Mouse (Mus musculus) midbrain, embryonic 13.5 days (tissue): Measurements from ENCODE around the gene Tmem30b. TPM values are rescaled to one million over a fixed set of nuclear protein-coding genes. Genes with fewer than 3 reads are reported as not detected.
"Not testable (repeated sequence)": the region's sequence is repeated elsewhere in the genome, so short reads cannot be mapped to it uniquely, and the experiment has no call there.

Source experiments
- ATAC-seq: fragments of 200-750 bp; cut with Nextera tagmentation; 2 replicates; pipeline ENCODE4 v1.8.0; 2017; ENCODE audit warnings: mild to moderate bottlenecking, moderate TSS enrichment, moderate library complexity
- H3K27ac ChIP-seq: fragments of 300-500 bp; sonication (generic); 2 replicates; pipeline ENCODE4 v1.5.1; 2015; ENCODE audit warnings: inconsistent platforms, mild to moderate bottlenecking, moderate library complexity
- H3K27me3 ChIP-seq: fragments of 300-500 bp; sonication (generic); 2 replicates; pipeline ENCODE4 v1.6.1; 2015; ENCODE audit warnings: mild to moderate bottlenecking, inconsistent platforms
- H3K36me3 ChIP-seq: fragments of 300-500 bp; sonication (generic); 2 replicates; pipeline ENCODE4 v1.6.1; 2015; ENCODE audit warnings: mild to moderate bottlenecking, inconsistent platforms
- H3K4me1 ChIP-seq: fragments of 300-500 bp; sonication (generic); replicated peaks from 2 replicates; pipeline ENCODE4 v1.6.1; 2015; ENCODE audit warnings: inconsistent platforms
- H3K4me2 ChIP-seq: fragments of 300-500 bp; sonication (generic); replicated peaks from 2 replicates; pipeline ENCODE4 v1.6.1; 2015; ENCODE audit warnings: moderate library complexity, mild to moderate bottlenecking, inconsistent platforms
- H3K4me3 ChIP-seq: fragments of 300-500 bp; sonication (generic); replicated peaks from 2 replicates; pipeline ENCODE4 v1.5.1; 2015; ENCODE audit warnings: mild to moderate bottlenecking, inconsistent platforms
- H3K9ac ChIP-seq: fragments of 300-500 bp; sonication (generic); replicated peaks from 2 replicates; pipeline ENCODE4 v1.6.1; 2015; ENCODE audit warnings: mild to moderate bottlenecking, inconsistent platforms
- H3K9me3 ChIP-seq: fragments of 300-500 bp; sonication (generic); 2 replicates; pipeline ENCODE4 v1.6.1; 2016; ENCODE audit warnings: mild to moderate bottlenecking, inconsistent platforms
- WGBS: fragments of 180-500 bp; shearing (Covaris S2); methylation state at CpG from one replicate; pipeline ENCODE4 v1.1.7; 2015; 5-methylcytosine and 5-hydroxymethylcytosine counted together
- polyA plus RNA-seq: library from polyadenylated mRNA; unstranded; fragments of >200 nt; fragmentation: Nextera tagmentation; extraction: Ambion mirVana; gene quantifications from 2 replicates; pipeline ENCODE4 v1.2.1, GENCODE M21; 2015

The Tmem30b gene
- polyA plus RNA-seq, 1 experiment from 2014 or later: 0.05 TPM

DNA sequence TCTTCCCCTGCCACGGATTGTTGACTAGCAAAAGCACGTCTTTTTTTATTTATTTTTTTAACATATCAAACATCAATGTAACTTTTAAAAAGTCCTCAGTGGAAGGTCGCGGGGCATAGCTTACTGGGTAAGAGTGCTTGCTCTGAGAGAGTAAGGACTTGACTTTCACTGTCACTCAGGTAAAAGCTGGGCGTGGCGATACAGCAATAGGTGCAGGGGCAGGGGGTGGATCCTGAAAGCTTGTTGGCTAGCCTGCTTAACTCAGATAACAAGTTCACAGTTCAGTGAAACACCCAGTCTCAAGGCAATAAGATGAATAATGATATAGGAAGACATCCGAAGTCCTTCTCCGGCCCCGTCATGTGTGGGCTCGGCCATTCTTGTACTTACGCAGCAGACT lies 16.6 kb downstream of the Tmem30b start:
- Histone ChIP-seq H3K4me2 (no peak overlapping the region), H3K27ac (no peak overlapping the region), H3K9ac (no peak overlapping the region), H3K9me3 (no peaks in the 10 kb centered on the region), H3K27me3 (no peaks in the 10 kb centered on the region), H3K36me3 (no peaks in the 10 kb centered on the region), H3K4me3 (no peak overlapping the region), H3K4me1 (no peaks in the 10 kb centered on the region)
- no peak for ATAC-seq
- 90% methylated on average over 11 of the region's 11 CpGs for WGBS

- 52% methylated on average over 9 of the region's 9 CpGs for WGBS
- Histone ChIP-seq H3K36me3 (no peaks in the 10 kb centered on the region), H3K4me1 (no peaks in the 10 kb centered on the region), H3K9ac (no peak overlapping the region), H3K4me3 (no peak overlapping the region), H3K27me3 (no peaks in the 10 kb centered on the region), H3K4me2 (no peak overlapping the region), H3K9me3 (no peaks in the 10 kb centered on the region), H3K27ac (no peak overlapping the region)
- no peak for ATAC-seq
Observed at GRCm38 (mm10) chr12:73529131-73529530, 17.1 kb downstream of the Tmem30b start.

DNA sequence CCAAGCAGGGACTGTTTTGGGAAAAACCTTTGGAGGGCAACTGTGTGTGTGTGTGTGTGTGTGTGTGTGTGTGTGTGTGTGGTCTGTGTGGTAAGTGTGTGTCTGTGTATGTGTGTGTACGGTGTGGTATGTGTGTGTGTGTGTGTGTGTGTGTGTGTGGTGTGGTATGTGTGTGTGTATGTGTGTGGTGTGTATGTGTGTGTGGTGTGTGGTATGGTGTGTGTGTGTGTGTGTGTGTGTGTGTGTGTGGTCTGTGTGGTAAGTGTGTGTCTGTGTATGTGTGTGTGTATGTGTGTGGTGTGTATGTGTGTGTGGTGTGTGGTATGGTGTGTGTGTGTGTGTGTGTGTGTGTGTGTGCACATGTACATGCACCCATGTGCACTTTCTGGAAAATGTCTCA lies 18.1 kb downstream of the Tmem30b start:
- not testable (repeated sequence) for H3K4me1 ChIP-seq, H3K27ac ChIP-seq, H3K9ac ChIP-seq, H3K9me3 ChIP-seq, H3K4me2 ChIP-seq, H3K27me3 ChIP-seq, H3K4me3 ChIP-seq, H3K36me3 ChIP-seq
- WGBS: 78% methylated on average over 1 of the region's 1 CpGs
- ATAC-seq: 0 out of 2 replicates have a peak, but pooled peaks have one; percentile 40

DNA sequence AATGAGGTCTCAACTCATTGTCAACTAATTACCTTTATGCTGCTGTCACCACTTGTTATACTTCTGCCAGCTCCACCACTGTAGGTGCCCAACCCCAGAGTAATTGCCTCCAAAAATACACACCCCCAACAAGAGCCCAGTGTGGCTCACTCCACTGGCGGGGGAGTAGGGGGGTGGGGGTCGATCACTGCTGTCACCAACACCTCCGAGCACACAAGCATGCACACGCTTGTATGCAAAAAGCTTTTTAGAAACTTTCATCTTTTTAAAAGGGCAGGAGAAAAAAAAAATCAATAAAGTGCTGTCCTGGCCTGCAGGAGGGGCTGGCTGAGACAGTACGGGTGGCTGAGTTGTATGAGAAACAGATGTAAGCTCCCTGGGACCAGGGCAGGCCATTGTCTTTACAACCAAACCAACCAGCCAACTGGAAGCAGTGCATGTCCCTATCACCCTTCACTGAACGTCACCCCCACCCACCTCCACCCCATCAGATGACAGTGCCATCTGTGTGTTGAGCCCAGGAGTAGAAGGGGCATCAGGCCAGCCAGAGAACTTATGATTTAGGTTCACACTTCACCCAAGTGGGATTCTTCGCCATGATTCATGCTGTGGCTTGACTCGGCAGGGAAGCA lies 20.8 kb downstream of the Tmem30b start:
- no peaks in the 10 kb centered on the region for H3K36me3 ChIP-seq
- ATAC-seq: no peak
- no peak overlapping the region for H3K4me2 ChIP-seq
- no peaks in the 10 kb centered on the region for H3K27me3 ChIP-seq
- H3K4me1 ChIP-seq: no peaks in the 10 kb centered on the region
- 74% methylated on average over 8 of the region's 8 CpGs for WGBS
- H3K27ac ChIP-seq: no peak overlapping the region
- H3K4me3 ChIP-seq: no peak overlapping the region
- H3K9ac ChIP-seq: no peak overlapping the region
- H3K9me3 ChIP-seq: no peaks in the 10 kb centered on the region

GRCm38 (mm10) chr12:73523066-73523465 lies 23.1 kb downstream of the Tmem30b start:
- Histone ChIP-seq H3K27me3 (0 out of 2 replicates have a peak, but pooled peaks cover 5% of the 10 kb centered on the region), H3K36me3 (no peaks in the 10 kb centered on the region), H3K9ac (no peak overlapping the region), H3K4me2 (no peak overlapping the region), H3K4me3 (no peak overlapping the region), H3K9me3 (no peaks in the 10 kb centered on the region), H3K27ac (no peak overlapping the region), H3K4me1 (no peaks in the 10 kb centered on the region)
- 90% methylated on average over 12 of the region's 12 CpGs for WGBS
- no peak for ATAC-seq

- H3K27me3 ChIP-seq: 0 out of 2 replicates have a peak, but pooled peaks cover 5% of the 10 kb centered on the region
- no peak overlapping the region for H3K27ac ChIP-seq
- H3K4me2 ChIP-seq: no peak overlapping the region
- H3K9ac ChIP-seq: no peak overlapping the region
- no peak for ATAC-seq
- WGBS: 43% methylated on average over 3 of the region's 3 CpGs
- H3K9me3 ChIP-seq: no peaks in the 10 kb centered on the region
- no peaks in the 10 kb centered on the region for H3K4me1 ChIP-seq
- no peaks in the 10 kb centered on the region for H3K36me3 ChIP-seq
- no peak overlapping the region for H3K4me3 ChIP-seq
Observed at GRCm38 (mm10) chr12:73521944-73522343, 24.2 kb downstream of the Tmem30b start.

- Histone ChIP-seq H3K4me2 (no peak overlapping the region), H3K9me3 (no peaks in the 10 kb centered on the region), H3K27me3 (0 out of 2 replicates have a peak, but pooled peaks cover 5% of the 10 kb centered on the region), H3K36me3 (no peaks in the 10 kb centered on the region), H3K27ac (no peak overlapping the region), H3K4me3 (no peak overlapping the region), H3K4me1 (no peaks in the 10 kb centered on the region), H3K9ac (no peak overlapping the region)
- 59% methylated on average over 15 of the region's 15 CpGs for WGBS
- no peak for ATAC-seq
Observed at GRCm38 (mm10) chr12:73521238-73521841, 24.9 kb downstream of the Tmem30b start.

GRCm38 (mm10) chr12:73517768-73518167 lies 28.4 kb downstream of the Tmem30b start:
- Histone ChIP-seq H3K9ac (no peak overlapping the region), H3K4me3 (no peak overlapping the region), H3K27me3 (0 out of 2 replicates have a peak, but pooled peaks cover 5% of the 10 kb centered on the region), H3K4me2 (no peak overlapping the region), H3K9me3 (no peaks in the 10 kb centered on the region), H3K27ac (no peak overlapping the region), H3K4me1 (no peaks in the 10 kb centered on the region), H3K36me3 (no peaks in the 10 kb centered on the region)
- no peak for ATAC-seq
- WGBS: 79% methylated on average over 12 of the region's 12 CpGs

- 40% methylated on average over 15 of the region's 15 CpGs for WGBS
- H3K9ac ChIP-seq: 0 out of 2 replicates have a peak overlapping the region, but pooled peaks have one; percentile 40
- H3K27me3 ChIP-seq: 0 out of 2 replicates have a peak, but pooled peaks cover 5% of the 10 kb centered on the region
- no peaks in the 10 kb centered on the region for H3K36me3 ChIP-seq
- ATAC-seq: peak; percentile 83
- H3K27ac ChIP-seq: no peak overlapping the region
- H3K4me3 ChIP-seq: no peak overlapping the region
- H3K4me1 ChIP-seq: no peaks in the 10 kb centered on the region
- H3K9me3 ChIP-seq: no peaks in the 10 kb centered on the region
- peak overlapping the region; percentile 26 for H3K4me2 ChIP-seq
Observed at GRCm38 (mm10) chr12:73517022-73517709, 29.0 kb downstream of the Tmem30b start.

DNA sequence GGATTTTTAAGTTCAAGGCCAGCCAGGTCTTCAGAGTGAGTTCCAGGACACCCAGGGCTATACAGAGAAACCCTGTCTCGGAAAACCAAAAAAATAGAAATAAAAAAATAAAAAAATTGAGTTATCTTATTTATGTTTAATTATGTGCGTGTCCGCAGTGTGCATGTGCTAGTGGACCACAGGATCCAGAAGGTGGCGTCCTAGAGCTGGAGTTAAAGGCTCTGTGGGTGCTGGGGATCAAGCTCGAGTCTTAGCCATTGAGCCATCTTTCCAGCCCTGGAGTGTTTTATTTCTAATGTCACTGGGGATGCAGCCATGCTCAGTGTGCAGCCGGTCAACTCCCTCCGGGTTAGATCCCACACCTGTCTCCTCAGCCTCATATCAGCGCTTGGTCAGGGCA lies 29.7 kb downstream of the Tmem30b start:
- no peak overlapping the region for H3K4me3 ChIP-seq
- 85% methylated on average over 8 of the region's 8 CpGs for WGBS
- no peak for ATAC-seq
- no peak overlapping the region for H3K9ac ChIP-seq
- 0 out of 2 replicates have a peak, but pooled peaks cover 5% of the 10 kb centered on the region for H3K27me3 ChIP-seq
- H3K36me3 ChIP-seq: no peaks in the 10 kb centered on the region
- no peak overlapping the region for H3K27ac ChIP-seq
- H3K4me1 ChIP-seq: no peaks in the 10 kb centered on the region
- H3K9me3 ChIP-seq: no peaks in the 10 kb centered on the region
- H3K4me2 ChIP-seq: no peak overlapping the region

- ATAC-seq: no peak
- WGBS: 78% methylated on average over 6 of the region's 6 CpGs
- no peaks in the 10 kb centered on the region for H3K36me3 ChIP-seq
- no peak overlapping the region for H3K9ac ChIP-seq
- no peaks in the 10 kb centered on the region for H3K4me1 ChIP-seq
- H3K27me3 ChIP-seq: 0 out of 2 replicates have a peak, but pooled peaks cover 5% of the 10 kb centered on the region
- H3K9me3 ChIP-seq: no peaks in the 10 kb centered on the region
- no peak overlapping the region for H3K4me2 ChIP-seq
- no peak overlapping the region for H3K4me3 ChIP-seq
- no peak overlapping the region for H3K27ac ChIP-seq
Observed at GRCm38 (mm10) chr12:73514722-73515121, 31.5 kb downstream of the Tmem30b start.

GRCm38 (mm10) chr12:73513958-73514357 lies 32.2 kb downstream of the Tmem30b start:
- no peak for ATAC-seq
- WGBS: 90% methylated on average over 10 of the region's 10 CpGs

More at GRCm38 (mm10) chr12:73513958-73514357, 32.2 kb downstream of the Tmem30b start:
- Histone ChIP-seq H3K4me3 (no peak overlapping the region), H3K4me1 (no peaks in the 10 kb centered on the region), H3K9ac (no peak overlapping the region), H3K27ac (no peak overlapping the region), H3K4me2 (no peak overlapping the region), H3K27me3 (0 out of 2 replicates have a peak, but pooled peaks cover 5% of the 10 kb centered on the region), H3K36me3 (no peaks in the 10 kb centered on the region), H3K9me3 (no peaks in the 10 kb centered on the region)
